Mouse (Mus musculus) thymus, adult 2 months (tissue): ENCODE measurements at regions not wholly inside any gene's neighbourhood (a gene's known extent, or its start where the extent isn't known, plus 50 kb on each side); places are given as distances from the start of the nearest gene placed in this dataset.

Experiments
- DNase-seq: peaks from one replicate; pipeline ENCODE4 v3.0.0; 2021
- H3K27ac ChIP-seq: fragments of 200-500 bp; 2 replicates; pipeline ENCODE4 v1.5.1; 2012; ENCODE audit warnings: low read length, control low read depth; ENCODE audit not compliant: control insufficient read depth, insufficient read depth
- H3K27me3 ChIP-seq: fragments of 200-500 bp; 2 replicates; pipeline ENCODE4 v1.6.1; 2012; ENCODE audit warnings: mild to moderate bottlenecking, low read length, moderate library complexity, mixed read lengths; ENCODE audit not compliant: control insufficient read depth, insufficient read depth
- H3K36me3 ChIP-seq: fragments of 200-500 bp; 2 replicates; pipeline ENCODE4 v1.6.1; 2012; ENCODE audit warnings: mild to moderate bottlenecking, low read length, moderate library complexity; ENCODE audit not compliant: control insufficient read depth, insufficient read depth
- H3K4me1 ChIP-seq: fragments of 200-500 bp; replicated peaks from 2 replicates; pipeline ENCODE4 v1.6.1; 2012; ENCODE audit warnings: low read length; ENCODE audit not compliant: control insufficient read depth, insufficient read depth
- H3K4me3 ChIP-seq: fragments of 200-500 bp; 2 replicates; pipeline ENCODE4 v1.5.1; 2012; ENCODE audit warnings: mild to moderate bottlenecking, low read length, control low read depth, moderate library complexity; ENCODE audit not compliant: control insufficient read depth, insufficient read depth
- CTCF ChIP-seq: fragments of 200-500 bp; IDR thresholded peaks from 2 replicates; pipeline ENCODE4 v1.5.1; 2012; ENCODE audit warnings: mild to moderate bottlenecking, control low read depth, low read length, moderate library complexity, borderline replicate concordance; ENCODE audit not compliant: control insufficient read depth, poor library complexity, insufficient read depth; ENCODE audit errors: extremely low read depth
- POLR2A ChIP-seq: fragments of 200-500 bp; IDR thresholded peaks from 2 replicates; pipeline ENCODE4 v1.6.1; 2012; ENCODE audit warnings: mild to moderate bottlenecking, low read length, control low read depth, moderate library complexity; ENCODE audit not compliant: control insufficient read depth, poor library complexity, insufficient read depth; ENCODE audit errors: extremely low read depth
- WGBS: fragments of 180-500 bp; shearing (Covaris S2); methylation state at CpG from one replicate; pipeline ENCODE4 v1.1.7; 2018; 5-methylcytosine and 5-hydroxymethylcytosine counted together

GRCm38 (mm10) chr13:51899319-51900042, 53.0 kb downstream of the Gadd45g start:
- WGBS: 86% methylated on average over 9 of the region's 9 CpGs
- no peaks in the 10 kb centered on the region for H3K27me3 ChIP-seq
- H3K27ac ChIP-seq: no peak overlapping the region
- H3K4me3 ChIP-seq: no peak overlapping the region
- no peak for TF ChIP-seq CTCF
- no peak for TF ChIP-seq POLR2A
- no peaks in the 10 kb centered on the region for H3K36me3 ChIP-seq
- H3K4me1 ChIP-seq: no peaks in the 10 kb centered on the region
- DNase-seq: no peak

- DNase-seq: no peak
- TF ChIP-seq POLR2A (no peak), CTCF (no peak)
- Histone ChIP-seq H3K27me3 (no peaks in the 10 kb centered on the region), H3K36me3 (no peaks in the 10 kb centered on the region), H3K4me3 (no peak overlapping the region), H3K4me1 (no peaks in the 10 kb centered on the region), H3K27ac (no peak overlapping the region)
- WGBS: 70% methylated on average over 3 of the region's 3 CpGs
These were observed 53.6 kb downstream of the Gadd45g start for GRCm38 (mm10) chr13:51900043-51900440.

- H3K36me3 ChIP-seq: no peaks in the 10 kb centered on the region
- no peak for TF ChIP-seq POLR2A
- no peak for TF ChIP-seq CTCF
- no peak overlapping the region for H3K4me3 ChIP-seq
- no peaks in the 10 kb centered on the region for H3K27me3 ChIP-seq
- DNase-seq: no peak
- H3K27ac ChIP-seq: no peak overlapping the region
- no peaks in the 10 kb centered on the region for H3K4me1 ChIP-seq
- WGBS: 85% methylated on average over 19 of the region's 19 CpGs
These were observed 56.2 kb downstream of the Gadd45g start for GRCm38 (mm10) chr13:51902482-51903285.

GRCm38 (mm10) chr13:51903324-51903939, 57.0 kb downstream of the Gadd45g start:
- no peak overlapping the region for H3K4me3 ChIP-seq

GRCm38 (mm10) chr13:51905270-51905669, 58.8 kb downstream of the Gadd45g start:
- DNase-seq: no peak
- H3K4me3 ChIP-seq: no peak overlapping the region
- no peaks in the 10 kb centered on the region for H3K27me3 ChIP-seq
- H3K36me3 ChIP-seq: no peaks in the 10 kb centered on the region
- TF ChIP-seq CTCF (no peak), POLR2A (no peak)
- no peaks in the 10 kb centered on the region for H3K4me1 ChIP-seq
- 91% methylated on average over 5 of the region's 5 CpGs for WGBS
- no peak overlapping the region for H3K27ac ChIP-seq

More at GRCm38 (mm10) chr13:51903324-51903939, 57.0 kb downstream of the Gadd45g start:
- Histone ChIP-seq H3K36me3 (no peaks in the 10 kb centered on the region), H3K27me3 (no peaks in the 10 kb centered on the region), H3K27ac (no peak overlapping the region), H3K4me1 (no peaks in the 10 kb centered on the region)
- TF ChIP-seq CTCF (no peak), POLR2A (no peak)
- WGBS: 78% methylated on average over 11 of the region's 11 CpGs
- DNase-seq: no peak

- TF ChIP-seq POLR2A: no peak
- no peak for TF ChIP-seq CTCF
- WGBS: 88% methylated on average over 3 of the region's 3 CpGs
- Histone ChIP-seq H3K36me3 (no peaks in the 10 kb centered on the region), H3K4me1 (peaks cover under 1% of the 10 kb centered on the region; the same call in 1 of the 2 replicates), H3K4me3 (no peak overlapping the region), H3K27ac (no peak overlapping the region), H3K27me3 (no peaks in the 10 kb centered on the region)
- DNase-seq: no peak
These were observed 59.6 kb downstream of the Gadd45g start for GRCm38 (mm10) chr13:51906103-51906502.
